In genomic region chr1:174171537-174171936, GRCm38 (mm10) we compare ENCODE assay signal across 13 mouse cellular contexts. TPM values are rescaled to one million over a fixed set of nuclear protein-coding genes. Genes with fewer than 3 reads are reported as not detected.
DNase-seq lines count a peak whose midpoint lies in the region; ATAC-seq and TF ChIP-seq lines count a peak whose summit lies in the region.
"Had no signal": no experiment of that assay in that cellular context is flagged by ENCODE, and none has a peak within 500 bp of the region (broad histone marks: within the 10 kb centered on the region; RNA-seq: fewer than 3 reads in every experiment).

No protein-coding gene starts in this region.

- no peak overlapping the region for H3K9ac ChIP-seq in lung, postnatal 0 days (replicated peaks; ENCODE audit: low read depth)
- no peak overlapping the region for H3K9ac ChIP-seq in midbrain, postnatal 0 days (replicated peaks; ENCODE audit: low read length, poor library complexity, severe bottlenecking)

- intact Hi-C loops in heart, postnatal 25 days (cut with DNase I) = no loop called here

- no peaks in the 10 kb centered on the region for H3K9me3 ChIP-seq in lung, postnatal 0 days (ENCODE audit: low read length)
- no peaks in the 10 kb centered on the region for H3K9me3 ChIP-seq in midbrain, postnatal 0 days (ENCODE audit: low read length)

- no peaks in the 10 kb centered on the region for H3K4me1 ChIP-seq in lung, postnatal 0 days (ENCODE audit: insufficient read depth, low read depth, low read length)
- no peaks in the 10 kb centered on the region for H3K4me1 ChIP-seq in midbrain, postnatal 0 days (ENCODE audit: insufficient read depth, low read length)

- peak; percentile 50 for ATAC-seq in lung, postnatal 0 days
- peak; percentile 96 for ATAC-seq in common myeloid progenitor, adult 5-6 weeks (replicated peaks; ENCODE audit: low read depth, poor library complexity, severe bottlenecking)
- no peak for ATAC-seq in midbrain, postnatal 0 days (ENCODE audit: low FRiP score)

- H3K4me3 ChIP-seq in lung, postnatal 0 days (ENCODE audit: low read depth, low read length) = no peak overlapping the region
- H3K4me3 ChIP-seq in midbrain, postnatal 0 days (ENCODE audit: low read depth, low read length) = no peak overlapping the region
- H3K4me3 ChIP-seq: layer of hippocampus, adult 2 months; myocyte had no signal

- 48% methylated on average over 2 of the region's 2 CpGs for WGBS in lung, postnatal 0 days
- WGBS in midbrain, postnatal 0 days = 48% methylated on average over 2 of the region's 2 CpGs

- H3K27me3 ChIP-seq in lung, postnatal 0 days (replicated peaks; ENCODE audit: insufficient read depth, low read length) = no peaks in the 10 kb centered on the region
- H3K27me3 ChIP-seq in midbrain, postnatal 0 days (ENCODE audit: insufficient read depth, low read length) = no peaks in the 10 kb centered on the region

- no peak for TF ChIP-seq CTCF in lung, postnatal 0 days (IDR thresholded peaks at IDR 0.05)
- no peak for TF ChIP-seq CTCF in midbrain, postnatal 0 days (IDR thresholded peaks at IDR 0.05)

- no peak for DNase-seq in lung, postnatal 0 days (ENCODE audit: low spot score)
- DNase-seq in lung, postnatal 25 days (ENCODE audit: low spot score) = no peak
- peak; percentile 15 for DNase-seq in heart, postnatal 25 days (ENCODE audit: low spot score)
- peak; percentile 58 to 85 for DNase-seq in spleen, postnatal 10 days (ENCODE audit: low spot score in 2 of 2)
- no peak for DNase-seq in thymus, postnatal 14 days
- DNase-seq in thymus, postnatal 0 days (ENCODE audit: low spot score) = no peak
- DNase-seq in midbrain, postnatal 0 days (ENCODE audit: low spot score) = no peak

- H3K27ac ChIP-seq in lung, postnatal 0 days (ENCODE audit: low read length) = no peak overlapping the region
- H3K27ac ChIP-seq in midbrain, postnatal 0 days (ENCODE audit: low read depth, low read length) = no peak overlapping the region
- H3K27ac ChIP-seq: layer of hippocampus, adult 2 months had no signal

- H3K4me2 ChIP-seq in lung, postnatal 0 days (replicated peaks; ENCODE audit: low read depth, low read length) = no peak overlapping the region
- H3K4me2 ChIP-seq in midbrain, postnatal 0 days (ENCODE audit: low read depth, low read length, poor library complexity, severe bottlenecking) = no peak overlapping the region

- TF ChIP-seq EP300 in lung, postnatal 0 days (IDR thresholded peaks at IDR 0.05) = no peak

- no peaks in the 10 kb centered on the region for H3K36me3 ChIP-seq in lung, postnatal 0 days (ENCODE audit: insufficient read depth, low read length)
- H3K36me3 ChIP-seq in midbrain, postnatal 0 days (ENCODE audit: insufficient read depth, low read length) = no peaks in the 10 kb centered on the region

RNA-seq across cellular contexts. Expression of gene Spta1, which starts 1.0 kb away (rescaled TPM):
- polyA plus RNA-seq in lung, postnatal 0 days (2015; fragmentation: Nextera tagmentation; extraction: Ambion mirVana) = 0.26 and 0.35 TPM in 2 replicates
- total RNA-seq in common myeloid progenitor, adult 5-6 weeks (2017) = 24.7 and 29.6 TPM in 2 replicates
- 10 to 100 TPM; 11.5 to 11.7 TPM for total RNA-seq in heart, postnatal 25 days (2021)
- polyA plus RNA-seq in thymus, postnatal 0 days (2015; fragmentation: Nextera tagmentation; extraction: Ambion mirVana) = 0.05 and 0.07 TPM in 2 replicates
- 0.16 and 0.19 TPM in 2 replicates for total RNA-seq in midbrain, postnatal 0 days (2014; rRNA removed)
- polyA plus RNA-seq in midbrain, postnatal 0 days (2015; fragmentation: Nextera tagmentation; extraction: Ambion mirVana) = 0.04 TPM in 1 of 2 replicates, not detected in the other
- polyA plus RNA-seq: small intestine, adult 2 months had no signal

RNA-seq across cellular contexts. Expression of gene Olfr420, which starts 16.1 kb away (rescaled TPM):
- polyA plus RNA-seq in lung, postnatal 0 days (2015; fragmentation: Nextera tagmentation; extraction: Ambion mirVana) = not detected in 2 replicates
- total RNA-seq in common myeloid progenitor, adult 5-6 weeks (2017) = 0.09 TPM in 1 of 2 replicates, not detected in the other
- total RNA-seq in heart, postnatal 25 days (2021) = not detected
- polyA plus RNA-seq in thymus, postnatal 0 days (2015; fragmentation: Nextera tagmentation; extraction: Ambion mirVana) = not detected in 2 replicates
- total RNA-seq in midbrain, postnatal 0 days (2014; rRNA removed) = not detected in 2 replicates
- polyA plus RNA-seq in midbrain, postnatal 0 days (2015; fragmentation: Nextera tagmentation; extraction: Ambion mirVana) = not detected in 2 replicates
- total RNA-seq: heart, postnatal 36 days; layer of hippocampus, adult 2 months had no signal
- polyA plus RNA-seq: limb, embryonic 14.5 days; myocyte; small intestine, adult 2 months had no signal

RNA-seq across cellular contexts. Expression of gene Olfr424, which starts 40.2 kb away (rescaled TPM):
- not detected in 2 replicates for polyA plus RNA-seq in lung, postnatal 0 days (2015; fragmentation: Nextera tagmentation; extraction: Ambion mirVana)
- not detected in 2 replicates for total RNA-seq in common myeloid progenitor, adult 5-6 weeks (2017)
- not detected for total RNA-seq in heart, postnatal 25 days (2021)
- not detected in 2 replicates for polyA plus RNA-seq in thymus, postnatal 0 days (2015; fragmentation: Nextera tagmentation; extraction: Ambion mirVana)
- not detected in 2 replicates for total RNA-seq in midbrain, postnatal 0 days (2014; rRNA removed)
- not detected in 2 replicates for polyA plus RNA-seq in midbrain, postnatal 0 days (2015; fragmentation: Nextera tagmentation; extraction: Ambion mirVana)
- total RNA-seq: heart, postnatal 36 days; layer of hippocampus, adult 2 months had no signal
- polyA plus RNA-seq: limb, embryonic 14.5 days; myocyte; small intestine, adult 2 months had no signal

RNA-seq across cellular contexts. Expression of gene Olfr231, which starts 50.6 kb away (rescaled TPM):
- not detected in 2 replicates for polyA plus RNA-seq in lung, postnatal 0 days (2015; fragmentation: Nextera tagmentation; extraction: Ambion mirVana)
- total RNA-seq in common myeloid progenitor, adult 5-6 weeks (2017) = not detected in 2 replicates
- total RNA-seq in heart, postnatal 25 days (2021) = not detected
- not detected in 2 replicates for polyA plus RNA-seq in thymus, postnatal 0 days (2015; fragmentation: Nextera tagmentation; extraction: Ambion mirVana)
- not detected in 2 replicates for total RNA-seq in midbrain, postnatal 0 days (2014; rRNA removed)
- not detected in 2 replicates for polyA plus RNA-seq in midbrain, postnatal 0 days (2015; fragmentation: Nextera tagmentation; extraction: Ambion mirVana)
- total RNA-seq: heart, postnatal 36 days; layer of hippocampus, adult 2 months had no signal
- polyA plus RNA-seq: limb, embryonic 14.5 days; myocyte; small intestine, adult 2 months had no signal

Comparison
In these comparisons a context has a peak if more than half of its experiments do, and no peak if none do; other contexts are left out.
1. DNase-seq: peak in heart, postnatal 25 days (single experiment) and spleen, postnatal 10 days (2 of 2); none in lung, postnatal 0 days (single experiment), lung, postnatal 25 days (single experiment), thymus, postnatal 14 days (single experiment), thymus, postnatal 0 days (single experiment) and midbrain, postnatal 0 days (single experiment).
2. RNA of gene Spta1, which starts 1.0 kb away (total RNA-seq): 24.7 to 29.6 TPM in common myeloid progenitor, adult 5-6 weeks and 11.5 to 11.7 TPM in heart, postnatal 25 days; 0.16 to 0.19 TPM in midbrain, postnatal 0 days; every median in the first group is over 10 times any median in the second.